In the genomic region with DNA sequence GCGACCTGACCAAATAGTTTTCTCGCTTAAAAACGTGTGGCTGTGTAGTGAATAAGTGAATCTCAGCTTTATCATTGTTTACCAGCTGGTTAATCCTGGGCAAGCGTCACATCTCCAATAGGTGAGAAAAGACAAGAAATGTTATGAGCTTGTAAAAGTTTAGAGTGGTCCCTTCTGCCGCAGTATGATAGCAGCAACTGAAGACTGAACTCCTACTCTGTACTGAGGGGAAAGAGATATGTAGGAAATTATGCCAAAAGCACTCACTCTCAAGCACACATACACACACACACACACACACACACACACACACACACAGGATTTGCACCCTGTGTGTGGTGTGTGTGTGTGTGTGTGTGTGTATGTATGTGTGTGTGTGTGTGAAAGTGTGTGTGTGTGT, we compare ENCODE assay signal across 35 mouse cellular contexts.
"Had no signal": no experiment of that assay in that cellular context is flagged by ENCODE, and none has a peak within 500 bp of the region (broad histone marks: within the 10 kb centered on the region; RNA-seq: fewer than 3 reads in every experiment).

No protein-coding gene starts in this region.

- H3K9me3 ChIP-seq: heart, embryonic 10.5 days; heart, embryonic 12.5 days; heart, embryonic 15.5 days; intestine, embryonic 15.5 days; kidney, embryonic 15.5 days had no signal

- H3K36me3 ChIP-seq: heart, embryonic 10.5 days; heart, embryonic 12.5 days; heart, embryonic 13.5 days; heart, embryonic 15.5 days; hindbrain, embryonic 10.5 days; hindbrain, embryonic 12.5 days; hindbrain, embryonic 13.5 days; hindbrain, embryonic 15.5 days; intestine, embryonic 15.5 days; kidney, embryonic 15.5 days had no signal

- H3K4me1 ChIP-seq: heart, embryonic 10.5 days; heart, embryonic 12.5 days; heart, embryonic 15.5 days; hindbrain, embryonic 10.5 days; hindbrain, embryonic 12.5 days; hindbrain, embryonic 13.5 days; hindbrain, embryonic 15.5 days; kidney, embryonic 15.5 days had no signal

- DNase-seq: heart, adult 2 months; heart, postnatal 10 days; heart, postnatal 14 days; heart, postnatal 36 days; heart, postnatal 4 days; kidney, adult 11 months; kidney, adult 18-20 months; kidney, adult 2 months; kidney, adult 8-10 months; kidney, adult 9 months; kidney, postnatal 10 days; kidney, postnatal 14 days; kidney, postnatal 25 days; kidney, postnatal 36 days; kidney, postnatal 4 days; layer of hippocampus, adult 9-11 months; layer of hippocampus, postnatal 36 days had no signal

- H3K4me3 ChIP-seq: heart, adult 2 months; heart, embryonic 10.5 days; heart, embryonic 12.5 days; heart, embryonic 13.5 days; heart, embryonic 15.5 days; hindbrain, embryonic 10.5 days; hindbrain, embryonic 12.5 days; hindbrain, embryonic 13.5 days; hindbrain, embryonic 15.5 days; intestine, embryonic 15.5 days; kidney, embryonic 15.5 days; layer of hippocampus, adult 2 months had no signal

- H3K27me3 ChIP-seq: heart, embryonic 12.5 days; heart, embryonic 13.5 days; heart, embryonic 15.5 days; hindbrain, embryonic 12.5 days; hindbrain, embryonic 13.5 days; hindbrain, embryonic 15.5 days; intestine, embryonic 15.5 days; kidney, embryonic 15.5 days had no signal

- H3K27ac ChIP-seq: heart, adult 2 months; heart, embryonic 10.5 days; heart, embryonic 13.5 days; heart, embryonic 15.5 days; hindbrain, embryonic 10.5 days; hindbrain, embryonic 12.5 days; hindbrain, embryonic 13.5 days; hindbrain, embryonic 14.5 days; hindbrain, embryonic 15.5 days; hindbrain, postnatal 0 days; intestine, embryonic 15.5 days; kidney, embryonic 15.5 days; kidney, postnatal 0 days; layer of hippocampus, adult 2 months had no signal

- H3K9ac ChIP-seq: heart, embryonic 12.5 days; heart, embryonic 13.5 days; heart, embryonic 15.5 days; hindbrain, embryonic 12.5 days; hindbrain, embryonic 13.5 days; hindbrain, embryonic 14.5 days; hindbrain, embryonic 15.5 days; intestine, embryonic 15.5 days; kidney, embryonic 15.5 days had no signal

- ATAC-seq: hindbrain, embryonic 16.5 days; hindbrain, postnatal 0 days; intestine, embryonic 15.5 days; intestine, embryonic 16.5 days; intestine, postnatal 0 days had no signal

- H3K4me2 ChIP-seq: heart, embryonic 11.5 days; heart, embryonic 12.5 days; heart, embryonic 13.5 days; heart, embryonic 15.5 days; hindbrain, embryonic 12.5 days; hindbrain, embryonic 13.5 days; hindbrain, embryonic 14.5 days; hindbrain, embryonic 15.5 days; intestine, embryonic 15.5 days; kidney, embryonic 15.5 days had no signal
